Mouse (Mus musculus): ENCODE measurements around the gene Sntg2.

The Sntg2 gene

GRCm38 (mm10) chr12:30283741-30284140 lies 89.4 kb downstream of the Sntg2 start:
- no peak for DNase-seq (ENCODE audit: low spot score)

- DNase-seq (ENCODE audit: low spot score) = no peak
Observed at GRCm38 (mm10) chr12:30272242-30272985, 100.8 kb downstream of the Sntg2 start.

- no peak for DNase-seq (ENCODE audit: low spot score)
Observed at GRCm38 (mm10) chr12:30264206-30264605, 109.0 kb downstream of the Sntg2 start.

- no peak for DNase-seq (ENCODE audit: low spot score)
Observed at GRCm38 (mm10) chr12:30261187-30261586, 112.0 kb downstream of the Sntg2 start.

GRCm38 (mm10) chr12:30258641-30259040 lies 114.5 kb downstream of the Sntg2 start:
- no peak for DNase-seq (ENCODE audit: low spot score)

GRCm38 (mm10) chr12:30257664-30258063 lies 115.5 kb downstream of the Sntg2 start:
- no peak for DNase-seq (ENCODE audit: low spot score)

- DNase-seq (ENCODE audit: low spot score) = no peak
Observed at GRCm38 (mm10) chr12:30256207-30256606, 117.0 kb downstream of the Sntg2 start.

- no peak for DNase-seq (ENCODE audit: low spot score)
Observed at GRCm38 (mm10) chr12:30254581-30254980, 118.6 kb downstream of the Sntg2 start.

GRCm38 (mm10) chr12:30252381-30252780 lies 120.8 kb downstream of the Sntg2 start:
- no peak for DNase-seq (ENCODE audit: low spot score)

- no peak for DNase-seq (ENCODE audit: low spot score)
Observed at GRCm38 (mm10) chr12:30251283-30251829, 121.8 kb downstream of the Sntg2 start.

GRCm38 (mm10) chr12:30249068-30249467 lies 124.1 kb downstream of the Sntg2 start:
- DNase-seq (ENCODE audit: low spot score) = no peak

GRCm38 (mm10) chr12:30246286-30246945 lies 126.8 kb downstream of the Sntg2 start:
- DNase-seq (ENCODE audit: low spot score) = no peak

- DNase-seq (ENCODE audit: low spot score) = no peak
Observed at GRCm38 (mm10) chr12:30244194-30244593, 129.0 kb downstream of the Sntg2 start.

- DNase-seq (ENCODE audit: low spot score) = no peak
Observed at GRCm38 (mm10) chr12:30240891-30241290, 132.3 kb downstream of the Sntg2 start.

- no peak for DNase-seq (ENCODE audit: low spot score)
Observed at GRCm38 (mm10) chr12:30234940-30235339, 138.2 kb downstream of the Sntg2 start.

GRCm38 (mm10) chr12:30228004-30228403 lies 145.2 kb downstream of the Sntg2 start:
- DNase-seq (ENCODE audit: low spot score) = no peak

GRCm38 (mm10) chr12:30226247-30226646 lies 146.9 kb downstream of the Sntg2 start:
- no peak for DNase-seq (ENCODE audit: low spot score)

GRCm38 (mm10) chr12:30216762-30217441 lies 156.3 kb downstream of the Sntg2 start:
- DNase-seq (ENCODE audit: low spot score) = no peak

- no peak for DNase-seq (ENCODE audit: low spot score)
Observed at GRCm38 (mm10) chr12:30214761-30215160, 158.4 kb downstream of the Sntg2 start.

GRCm38 (mm10) chr12:30210388-30210787 lies 162.8 kb downstream of the Sntg2 start:
- DNase-seq (ENCODE audit: low spot score) = no peak

GRCm38 (mm10) chr12:30208527-30208926 lies 164.6 kb downstream of the Sntg2 start:
- no peak for DNase-seq (ENCODE audit: low spot score)

GRCm38 (mm10) chr12:30208087-30208486 lies 165.1 kb downstream of the Sntg2 start:
- no peak for DNase-seq (ENCODE audit: low spot score)

- no peak for DNase-seq (ENCODE audit: low spot score)
Observed at GRCm38 (mm10) chr12:30204457-30204856, 168.7 kb downstream of the Sntg2 start.
